Mouse (Mus musculus): ENCODE data around the gene Frmd8.

DNA sequence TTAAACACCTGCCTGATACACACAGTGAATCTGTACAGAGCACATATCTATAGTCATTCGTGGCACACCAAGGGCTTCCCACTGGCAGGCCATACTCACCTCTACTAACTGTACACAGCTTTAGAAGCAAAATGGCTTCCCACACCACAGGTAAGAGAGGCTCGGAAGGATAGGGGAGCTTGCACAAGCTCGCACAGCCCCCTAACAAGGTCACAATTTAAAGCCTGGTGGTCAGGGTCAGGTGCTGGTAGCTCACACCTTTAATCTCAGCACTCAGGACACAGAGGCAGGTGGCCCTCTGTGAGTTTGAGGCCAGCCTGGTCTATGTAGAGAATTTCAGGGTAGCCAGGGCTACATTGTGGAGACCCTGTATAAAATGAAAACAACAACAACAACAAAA, 61.5 kb downstream of the Frmd8 start:
- no peak for TF ChIP-seq CTCF (IDR thresholded peaks at IDR 0.05; ENCODE audit: borderline replicate concordance, extremely low read depth, insufficient read depth, insufficient read length)
- no peak for TF ChIP-seq POLR2A (IDR thresholded peaks at IDR 0.05; ENCODE audit: borderline replicate concordance, extremely low read depth, insufficient read depth, insufficient read length, poor library complexity, severe bottlenecking)
